Mouse (Mus musculus): Measurements from ENCODE around the gene 4930522L14Rik. TPM values are rescaled to one million over a fixed set of nuclear protein-coding genes. Genes with fewer than 3 reads are reported as not detected.

The 4930522L14Rik gene
- 10 to 100 TPM; 15.3 to 17.0 TPM for total RNA-seq (2023)

DNA sequence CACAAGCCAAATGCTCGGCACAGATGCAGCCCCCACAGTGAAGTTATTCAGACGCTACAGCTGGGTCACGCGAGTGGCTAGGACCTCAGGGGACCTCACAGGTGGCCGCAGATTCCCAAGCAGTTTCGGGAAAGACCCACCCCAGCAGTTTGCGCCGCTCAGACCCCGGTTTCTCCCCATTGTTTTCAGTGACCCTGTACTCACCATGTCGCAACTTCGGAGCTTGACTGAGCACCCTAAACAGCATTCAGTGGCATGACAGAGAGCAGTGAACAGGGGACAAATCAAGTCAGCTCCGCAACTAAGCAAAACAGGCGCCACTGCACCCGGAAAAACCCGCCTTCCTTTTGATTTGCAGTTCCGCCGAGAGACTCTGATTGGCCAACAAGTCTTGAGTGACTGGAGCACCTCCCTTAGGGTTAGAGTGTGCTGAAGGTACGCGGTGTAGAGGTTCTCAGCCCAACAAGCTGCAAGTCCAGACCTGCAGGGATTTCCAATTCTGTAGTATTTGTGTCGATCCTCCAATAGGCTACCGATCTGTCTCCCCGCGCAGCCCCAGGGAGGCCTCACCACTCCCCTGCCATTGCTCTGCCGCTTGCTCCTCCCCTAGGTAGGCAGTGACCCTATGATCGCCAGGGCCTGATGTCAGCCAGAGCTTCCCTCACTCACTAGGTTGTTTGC lies at the start of gene 4930522L14Rik:
Gene 4930522L14Rik (minus strand): TSS at position 496 of the 681 bp plus-strand sequence.

DNA sequence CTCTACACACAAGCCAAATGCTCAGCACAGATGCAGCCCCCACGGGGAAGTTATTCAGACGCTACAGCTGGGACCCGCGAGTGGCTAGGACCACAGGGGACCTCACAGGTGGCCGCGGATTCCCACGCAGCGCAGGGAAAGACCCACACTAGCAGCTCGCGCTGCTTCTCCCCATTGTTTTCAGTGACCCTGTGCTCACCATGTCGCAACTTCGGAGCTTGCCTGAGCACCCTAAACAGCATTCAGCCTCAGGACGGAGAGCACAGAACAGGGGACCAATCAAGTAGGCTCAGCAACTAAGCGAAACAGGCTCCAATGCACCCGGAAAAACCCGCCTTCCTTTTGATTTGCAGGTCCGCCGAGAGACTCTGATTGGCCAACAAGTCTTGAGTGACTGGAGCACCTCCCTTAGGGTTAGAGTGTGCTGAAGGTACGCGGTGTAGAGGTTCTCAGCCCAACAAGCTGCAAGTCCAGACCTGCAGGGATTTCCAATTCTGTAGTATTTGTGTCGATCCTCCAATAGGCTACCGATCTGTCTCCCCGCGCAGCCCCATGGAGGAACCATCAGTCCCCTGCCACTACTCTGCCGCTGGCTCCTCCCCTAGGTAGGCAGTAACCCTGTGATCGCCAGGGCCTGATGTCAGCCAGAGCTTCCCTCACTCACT lies 61.0 kb downstream of the 4930522L14Rik start, which contains the start of gene 5430403G16Rik:
Gene 5430403G16Rik (minus strand): TSS at position 505 of the 665 bp plus-strand sequence.

Other genes with a start within 250 kb of the 4930522L14Rik start
- gene Crlf2, start 192.9 kb downstream of the 4930522L14Rik start, total RNA-seq (2023): 10 to 100 TPM; 86.1 to 92.0 TPM
- 1 to 10 TPM; 4.1 to 7.6 TPM for gene 5430403G16Rik, start 60.8 kb downstream of the 4930522L14Rik start, total RNA-seq (2023)
- gene Gm15446, start 171.5 kb upstream of the 4930522L14Rik start, total RNA-seq (2023): 10 to 100 TPM; 30.1 to 36.1 TPM
- gene Zfp932, start 244.6 kb upstream of the 4930522L14Rik start, total RNA-seq (2023): 10 to 100 TPM; 42.9 to 50.0 TPM